Mouse (Mus musculus): ENCODE measurements around the gene Actr6.

DNA sequence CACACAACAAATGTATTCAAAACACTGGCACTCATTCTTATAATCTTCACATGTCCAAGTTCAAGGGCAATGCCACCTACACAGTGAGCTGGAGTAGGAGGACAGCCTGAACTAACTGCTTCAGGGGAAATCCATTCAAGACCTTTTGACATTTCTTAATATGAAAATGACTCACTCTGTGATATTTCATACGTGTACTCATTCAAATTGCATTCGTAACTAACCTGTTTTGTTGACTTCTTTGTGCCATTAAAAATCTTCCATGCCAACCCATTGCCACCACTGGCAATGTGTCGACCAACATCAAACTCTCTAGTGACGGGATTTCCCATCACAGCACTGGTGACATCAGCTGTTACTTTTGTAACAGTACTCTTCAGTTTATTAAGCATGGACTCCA, 54.0 kb downstream of the Actr6 start:
- no peak for TF ChIP-seq POLR2A (IDR thresholded peaks at IDR 0.05; ENCODE audit: control insufficient read depth, low read depth, low read length)
- no peak for TF ChIP-seq CTCF (IDR thresholded peaks at IDR 0.05; ENCODE audit: control insufficient read depth, insufficient read depth, insufficient replicate concordance, low read depth, low read length)
